Mouse (Mus musculus): Measurements from ENCODE around the gene Plppr5. TPM values are rescaled to one million over a fixed set of nuclear protein-coding genes. Genes with fewer than 3 reads are reported as not detected.

The Plppr5 gene
- polyA plus RNA-seq, 1 experiment = not detected

GRCm38 (mm10) chr3:117606383-117606782 is 31.7 kb downstream of the Plppr5 start:
- TF ChIP-seq POLR2A (IDR thresholded peaks at IDR 0.05; ENCODE audit: low read depth, low read length) (no peak), CTCF (IDR thresholded peaks at IDR 0.05; ENCODE audit: borderline replicate concordance, insufficient read depth, low read length) (no peak)
- H3K27ac ChIP-seq (ENCODE audit: insufficient read depth, low read length) = peak overlapping the region; percentile 71
- no peak overlapping the region for H3K4me3 ChIP-seq (ENCODE audit: insufficient read depth, low read length)
- no peaks in the 10 kb centered on the region for H3K4me1 ChIP-seq (ENCODE audit: control insufficient read depth, insufficient read depth, low read length)

- H3K4me3 ChIP-seq (ENCODE audit: insufficient read depth, low read length) = no peak overlapping the region
- H3K27ac ChIP-seq (ENCODE audit: insufficient read depth, low read length) = no peak overlapping the region
- TF ChIP-seq POLR2A (IDR thresholded peaks at IDR 0.05; ENCODE audit: low read depth, low read length) (no peak), CTCF (IDR thresholded peaks at IDR 0.05; ENCODE audit: borderline replicate concordance, insufficient read depth, low read length) (no peak)
- H3K4me1 ChIP-seq (ENCODE audit: control insufficient read depth, insufficient read depth, low read length) = no peaks in the 10 kb centered on the region
Measured at GRCm38 (mm10) chr3:117611453-117611852, 36.8 kb downstream of the Plppr5 start.

GRCm38 (mm10) chr3:117614856-117615255 is 40.2 kb downstream of the Plppr5 start:
- no peak overlapping the region for H3K4me3 ChIP-seq (ENCODE audit: insufficient read depth, low read length)
- H3K27ac ChIP-seq (ENCODE audit: insufficient read depth, low read length) = no peak overlapping the region
- TF ChIP-seq POLR2A (IDR thresholded peaks at IDR 0.05; ENCODE audit: low read depth, low read length) = no peak
- no peak for TF ChIP-seq CTCF (IDR thresholded peaks at IDR 0.05; ENCODE audit: borderline replicate concordance, insufficient read depth, low read length)
- no peaks in the 10 kb centered on the region for H3K4me1 ChIP-seq (ENCODE audit: control insufficient read depth, insufficient read depth, low read length)

GRCm38 (mm10) chr3:117625257-117626001 is 50.8 kb downstream of the Plppr5 start:
- TF ChIP-seq POLR2A (IDR thresholded peaks at IDR 0.05; ENCODE audit: low read depth, low read length) = no peak
- no peak for TF ChIP-seq CTCF (IDR thresholded peaks at IDR 0.05; ENCODE audit: borderline replicate concordance, insufficient read depth, low read length)
- Histone ChIP-seq H3K27ac (ENCODE audit: insufficient read depth, low read length) (no peak overlapping the region), H3K4me1 (ENCODE audit: control insufficient read depth, insufficient read depth, low read length) (no peaks in the 10 kb centered on the region), H3K4me3 (ENCODE audit: insufficient read depth, low read length) (no peak overlapping the region)

DNA sequence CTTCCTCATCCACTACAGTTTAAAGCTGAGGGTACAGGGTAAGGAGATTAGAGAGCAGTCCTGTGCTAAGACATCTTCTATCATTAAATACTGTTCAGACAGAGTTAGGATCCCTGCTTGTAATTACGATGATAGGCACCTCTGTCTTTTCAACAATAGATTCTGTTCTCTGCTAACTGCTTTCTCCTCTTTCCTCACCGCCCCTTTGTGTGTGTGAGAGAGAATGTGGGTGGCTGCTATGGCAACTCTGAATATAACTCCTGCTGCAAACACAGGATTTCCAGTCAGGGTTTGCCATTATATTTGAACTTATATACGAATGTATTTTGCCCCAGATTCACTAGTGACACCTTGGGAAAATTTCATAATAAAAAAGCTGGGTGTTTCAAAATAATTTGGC is 54.2 kb downstream of the Plppr5 start:
- H3K4me3 ChIP-seq (ENCODE audit: insufficient read depth, low read length) = no peak overlapping the region
- no peaks in the 10 kb centered on the region for H3K4me1 ChIP-seq (ENCODE audit: control insufficient read depth, insufficient read depth, low read length)
- TF ChIP-seq CTCF (IDR thresholded peaks at IDR 0.05; ENCODE audit: borderline replicate concordance, insufficient read depth, low read length) (no peak), POLR2A (IDR thresholded peaks at IDR 0.05; ENCODE audit: low read depth, low read length) (no peak)
- H3K27ac ChIP-seq (ENCODE audit: insufficient read depth, low read length) = no peak overlapping the region

DNA sequence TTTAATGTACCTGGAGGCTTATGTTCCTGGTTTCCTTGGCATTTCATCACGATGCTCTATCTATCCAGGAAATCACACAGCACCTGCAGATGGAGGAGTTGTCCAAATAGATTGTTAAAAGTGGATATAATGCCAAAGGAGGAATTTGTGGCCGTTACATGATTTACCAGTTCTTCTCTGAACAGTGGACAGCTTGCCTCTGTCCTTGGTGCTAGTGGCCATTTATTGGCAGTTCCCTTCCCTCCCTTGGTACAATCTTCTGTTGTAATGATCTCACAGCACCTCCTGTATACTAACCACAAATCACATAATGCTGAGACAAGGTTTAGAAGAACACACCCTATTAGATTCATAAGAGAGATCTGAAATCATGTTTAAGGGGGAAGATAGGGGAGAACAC is 55.7 kb downstream of the Plppr5 start:
- TF ChIP-seq CTCF (IDR thresholded peaks at IDR 0.05; ENCODE audit: borderline replicate concordance, insufficient read depth, low read length) = no peak
- no peak for TF ChIP-seq POLR2A (IDR thresholded peaks at IDR 0.05; ENCODE audit: low read depth, low read length)
- no peak overlapping the region for H3K27ac ChIP-seq (ENCODE audit: insufficient read depth, low read length)
- no peak overlapping the region for H3K4me3 ChIP-seq (ENCODE audit: insufficient read depth, low read length)
- no peaks in the 10 kb centered on the region for H3K4me1 ChIP-seq (ENCODE audit: control insufficient read depth, insufficient read depth, low read length)

DNA sequence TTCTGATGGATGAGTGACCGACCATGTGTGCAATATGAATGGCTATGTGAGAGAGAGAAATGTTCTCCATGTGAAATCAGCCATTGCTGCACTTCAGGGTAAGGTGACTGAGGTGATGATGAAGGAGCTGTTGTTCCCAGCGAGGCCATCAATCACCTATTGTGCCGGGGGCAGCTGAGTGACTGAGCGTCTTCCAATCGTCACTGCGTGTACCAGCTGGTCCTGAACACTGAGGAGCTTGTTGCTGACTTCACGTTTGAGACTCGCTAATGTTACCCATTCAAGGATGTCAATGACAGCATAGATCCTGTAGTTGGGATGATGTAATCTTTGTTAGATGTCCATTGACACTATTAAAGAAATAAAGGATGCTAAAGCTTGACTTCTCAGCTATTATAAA is 74.0 kb downstream of the Plppr5 start:
- Histone ChIP-seq H3K4me3 (ENCODE audit: insufficient read depth, low read length) (no peak overlapping the region), H3K27ac (ENCODE audit: insufficient read depth, low read length) (no peak overlapping the region), H3K4me1 (ENCODE audit: control insufficient read depth, insufficient read depth, low read length) (no peaks in the 10 kb centered on the region)
- TF ChIP-seq POLR2A (IDR thresholded peaks at IDR 0.05; ENCODE audit: low read depth, low read length) (no peak), CTCF (IDR thresholded peaks at IDR 0.05; ENCODE audit: borderline replicate concordance, insufficient read depth, low read length) (no peak)

DNA sequence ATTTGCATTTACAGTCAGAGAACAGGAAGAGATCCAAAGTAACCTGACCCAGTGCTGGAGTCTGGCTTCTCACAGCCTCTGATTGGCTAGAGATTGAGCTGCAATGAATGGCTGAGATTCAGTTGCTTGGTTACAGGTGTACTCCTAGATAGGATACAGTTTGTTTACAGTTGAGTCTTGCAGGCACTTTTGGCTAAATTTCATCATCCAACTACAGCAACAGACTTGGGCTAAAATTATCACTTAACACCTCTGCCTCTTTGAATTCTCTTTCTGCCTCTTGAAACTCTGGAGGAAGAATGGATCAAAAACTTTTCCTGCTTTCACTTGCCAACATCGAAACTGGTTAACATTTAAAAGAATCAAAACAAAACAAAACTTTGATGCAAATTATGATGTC is 89.7 kb downstream of the Plppr5 start:
- no peak overlapping the region for H3K4me3 ChIP-seq (ENCODE audit: insufficient read depth, low read length)
- no peak for TF ChIP-seq CTCF (IDR thresholded peaks at IDR 0.05; ENCODE audit: borderline replicate concordance, insufficient read depth, low read length)
- no peak for TF ChIP-seq POLR2A (IDR thresholded peaks at IDR 0.05; ENCODE audit: low read depth, low read length)
- H3K27ac ChIP-seq (ENCODE audit: insufficient read depth, low read length) = no peak overlapping the region
- peaks cover 3% of the 10 kb centered on the region; the same call in 1 of the 2 replicates for H3K4me1 ChIP-seq (ENCODE audit: control insufficient read depth, insufficient read depth, low read length)

- Histone ChIP-seq H3K4me1 (ENCODE audit: control insufficient read depth, insufficient read depth, low read length) (no peaks in the 10 kb centered on the region), H3K4me3 (ENCODE audit: insufficient read depth, low read length) (no peak overlapping the region), H3K27ac (ENCODE audit: insufficient read depth, low read length) (no peak overlapping the region)
- TF ChIP-seq POLR2A (IDR thresholded peaks at IDR 0.05; ENCODE audit: low read depth, low read length) = no peak
- no peak for TF ChIP-seq CTCF (IDR thresholded peaks at IDR 0.05; ENCODE audit: borderline replicate concordance, insufficient read depth, low read length)
Measured at GRCm38 (mm10) chr3:117679189-117679588, 104.6 kb downstream of the Plppr5 start.

- TF ChIP-seq CTCF (IDR thresholded peaks at IDR 0.05; ENCODE audit: borderline replicate concordance, insufficient read depth, low read length) (no peak), POLR2A (IDR thresholded peaks at IDR 0.05; ENCODE audit: low read depth, low read length) (no peak)
- no peak overlapping the region for H3K27ac ChIP-seq (ENCODE audit: insufficient read depth, low read length)
- no peak overlapping the region for H3K4me3 ChIP-seq (ENCODE audit: insufficient read depth, low read length)
- no peaks in the 10 kb centered on the region for H3K4me1 ChIP-seq (ENCODE audit: control insufficient read depth, insufficient read depth, low read length)
Measured at GRCm38 (mm10) chr3:117684640-117685039, 110.0 kb downstream of the Plppr5 start.

Data from embryonic fibroblast, embryonic 13.5 days (primary cell).